Mouse (Mus musculus): ENCODE results near the gene Hmgn5.

Gene Hmgn5

DNA sequence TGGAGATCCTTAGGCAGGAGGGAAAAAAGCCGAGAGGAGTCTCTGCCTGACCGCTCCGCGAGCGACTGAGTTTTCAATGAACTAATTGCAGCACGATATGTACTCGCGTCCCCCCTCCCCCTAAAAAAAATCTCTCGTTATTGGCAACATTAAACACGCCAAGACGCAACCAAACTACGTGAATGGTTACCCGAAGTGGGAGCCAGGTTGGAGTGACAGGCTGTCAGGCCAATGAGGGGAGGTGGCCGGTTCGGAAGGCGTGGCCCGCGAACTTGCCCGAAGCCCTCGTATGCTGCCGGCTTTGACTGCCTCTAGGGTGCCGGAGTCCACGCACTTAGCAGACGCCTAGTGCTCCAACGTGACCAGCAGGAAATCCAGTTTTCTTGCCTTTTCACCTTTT lies at the start of gene Hmgn5:
Gene Hmgn5 (minus strand): TSS at position 122 of the 400 bp plus-strand sequence.
- DNase-seq: peak; percentile 89 to 90

DNA sequence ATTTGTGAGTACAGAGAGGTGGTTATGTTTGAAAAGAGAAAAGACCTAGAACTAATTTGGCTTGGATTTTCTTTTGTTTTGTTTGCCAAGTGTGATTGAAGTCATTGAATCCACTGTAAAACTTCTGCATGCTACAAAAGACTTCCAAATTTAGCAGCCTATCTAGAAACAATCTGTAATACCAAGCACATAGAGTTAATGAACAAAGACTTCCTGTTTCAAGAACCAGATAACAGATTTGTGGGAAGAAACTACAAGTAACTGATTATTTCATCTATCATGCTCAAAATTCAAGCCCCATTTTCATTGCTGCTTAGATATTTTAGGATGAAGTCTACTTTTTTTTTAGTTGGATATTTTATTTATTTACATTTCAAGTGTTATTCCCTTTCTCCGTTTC lies 34.6 kb upstream of the Hmgn5 start:
- DNase-seq: no peak

DNA sequence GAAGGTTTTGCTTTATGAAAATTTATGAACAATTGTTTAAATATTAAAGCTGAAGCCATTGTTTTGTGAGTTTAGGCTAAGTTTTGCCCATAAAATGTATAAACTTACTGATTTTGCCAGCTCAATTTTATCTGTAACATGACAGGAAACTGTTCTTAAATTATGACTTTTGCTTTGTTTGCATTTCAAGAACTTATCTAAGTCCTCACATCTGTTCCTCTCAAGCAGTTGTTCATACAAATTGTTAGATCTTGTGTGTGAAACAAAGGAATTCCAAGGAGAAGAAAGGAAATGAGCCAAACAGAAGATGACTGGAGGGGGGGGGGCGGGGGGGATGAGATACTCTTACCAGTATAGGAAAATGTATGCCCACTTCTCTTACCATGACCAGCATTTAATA lies 13.0 kb upstream of the Hmgn5 start:
- no peak for DNase-seq

DNA sequence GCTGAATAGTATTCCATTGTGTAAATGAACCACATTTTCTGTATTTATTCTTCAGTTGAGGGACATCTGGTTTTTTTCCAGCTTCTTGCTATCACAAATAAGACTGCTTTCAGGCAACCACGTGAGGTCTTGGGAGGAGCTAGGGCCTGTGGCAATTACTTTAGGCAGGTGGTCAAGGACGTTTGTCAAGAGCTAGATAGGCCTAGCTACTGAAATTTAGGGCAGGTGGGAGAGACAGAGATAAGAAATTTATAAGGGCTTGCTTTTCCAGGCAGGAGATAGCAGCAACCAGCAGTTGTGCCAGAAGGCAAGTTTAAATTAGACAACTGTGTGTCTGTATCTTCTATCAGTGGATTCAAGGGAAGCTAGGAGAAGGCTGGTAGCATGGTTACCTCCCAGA lies 7.7 kb upstream of the Hmgn5 start:
- no peak for DNase-seq

DNA sequence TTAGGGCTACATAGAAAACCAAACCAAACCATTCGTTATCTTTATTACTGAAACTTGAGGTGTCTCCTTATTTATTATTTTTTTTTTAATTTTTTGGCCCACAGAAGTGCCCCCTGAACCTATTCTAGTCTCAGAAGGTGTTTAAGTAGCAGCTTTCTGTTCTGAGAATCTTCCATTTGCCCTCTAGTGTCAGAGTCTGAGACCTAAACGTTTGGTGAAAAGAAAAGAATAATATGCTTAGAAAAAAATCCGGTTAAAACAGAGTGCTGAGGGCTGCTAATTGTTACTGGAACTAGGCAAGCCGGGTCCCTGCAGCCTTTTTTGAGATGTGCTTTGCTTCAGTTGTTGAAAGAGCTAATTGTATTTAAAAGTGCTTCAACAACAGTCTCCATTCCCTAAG lies 962 bp upstream of the Hmgn5 start:
- DNase-seq: no peak

DNA sequence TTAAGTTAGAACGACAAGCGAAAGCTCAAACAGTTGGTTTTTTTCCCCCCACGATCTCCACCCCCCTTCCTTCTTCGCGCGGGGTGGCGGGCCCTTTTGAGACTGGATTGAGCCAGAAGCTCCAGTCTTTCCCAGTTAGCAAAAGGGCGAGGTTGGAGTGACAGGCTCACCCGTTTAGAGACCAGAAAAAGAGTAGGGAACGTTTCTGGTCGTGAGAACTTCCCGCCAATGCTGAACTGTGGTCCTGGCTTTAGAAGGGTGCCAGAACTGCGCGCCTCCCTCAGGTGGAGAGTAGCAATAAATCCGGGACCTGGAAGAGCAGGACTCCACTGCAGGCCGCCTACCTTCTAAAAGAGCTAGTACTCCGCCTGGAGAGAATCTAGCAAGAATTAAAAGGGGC lies 482 bp upstream of the Hmgn5 start:
- peak; percentile 60 to 65 for DNase-seq

DNA sequence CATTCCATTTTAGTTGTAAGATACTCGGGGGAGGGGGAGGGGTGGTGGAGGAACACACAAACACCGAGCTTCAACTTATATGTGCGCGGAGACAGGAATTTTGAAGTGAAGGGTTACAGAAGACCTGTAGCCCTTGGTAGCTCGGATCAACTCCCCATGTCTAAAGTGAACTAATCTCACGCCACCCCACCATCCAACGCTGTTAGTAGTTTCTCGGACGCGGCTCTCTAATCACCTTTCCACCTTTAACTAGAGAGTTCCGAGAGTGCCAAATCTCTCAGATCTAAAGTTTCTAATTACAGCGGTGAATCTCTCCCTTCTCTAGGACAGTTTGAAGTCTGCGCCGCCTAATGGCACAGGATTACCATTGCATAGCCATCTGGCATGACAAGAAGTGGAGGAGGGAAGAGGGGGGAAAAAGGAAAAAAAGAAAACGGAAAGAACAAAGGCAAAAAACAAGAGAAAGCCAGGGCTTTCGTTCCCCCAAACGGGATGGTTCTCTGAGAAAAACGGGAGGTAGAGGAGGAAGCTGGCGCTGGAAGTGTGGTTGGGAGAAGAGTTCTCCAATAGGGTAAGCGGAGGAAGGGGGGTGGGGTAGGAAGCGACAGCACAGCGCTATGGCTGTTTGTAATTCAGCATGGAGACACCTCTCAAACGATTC lies 703 bp downstream of the Hmgn5 start:
- DNase-seq: peak; percentile 58

DNA sequence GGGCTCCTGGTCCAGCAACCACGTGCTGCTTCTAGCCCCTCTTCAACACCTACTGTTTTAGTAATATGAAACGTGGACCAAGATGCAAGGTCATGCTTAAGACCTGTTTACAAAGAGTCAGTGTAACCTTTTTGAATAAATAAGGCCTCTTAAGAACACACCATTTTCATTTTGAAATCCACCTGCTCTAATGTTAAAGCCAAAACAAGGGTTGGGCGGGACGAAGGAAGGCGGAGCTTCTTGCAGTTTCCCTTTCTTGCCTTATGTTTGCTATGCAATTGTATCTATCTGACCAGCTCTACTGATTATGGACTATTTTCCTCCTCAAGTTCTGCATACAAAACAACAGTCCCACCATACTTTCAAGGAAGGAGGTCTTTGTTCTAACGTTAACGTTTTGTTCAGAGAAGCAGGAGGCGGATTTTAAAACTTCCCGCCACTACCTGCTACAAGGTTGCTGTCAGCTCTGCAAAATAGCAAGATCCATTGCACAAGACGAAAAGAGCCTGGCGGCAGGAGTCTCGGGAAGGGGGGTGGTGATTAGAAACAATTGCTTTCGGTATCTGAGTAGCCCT lies 1.5 kb downstream of the Hmgn5 start:
- DNase-seq: no peak

DNA sequence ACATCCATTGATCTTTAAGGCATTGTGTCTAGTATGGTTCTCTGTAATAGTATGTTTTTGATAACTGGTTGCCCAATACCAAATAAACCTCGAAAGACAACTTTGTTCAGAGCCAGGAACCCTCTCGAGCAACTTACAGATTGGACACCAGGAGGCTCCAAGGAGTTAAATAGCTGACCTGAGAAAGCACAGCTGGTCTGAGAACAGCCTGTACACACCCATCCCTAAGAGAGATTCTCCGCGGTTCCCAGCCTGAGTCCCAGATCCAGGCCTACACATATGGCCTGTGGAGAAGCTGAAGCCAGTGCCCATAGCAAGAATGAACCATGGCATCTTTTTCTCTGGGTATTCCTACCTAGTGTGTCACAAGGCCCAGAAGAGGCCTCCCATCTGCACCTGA lies 11.9 kb downstream of the Hmgn5 start:
- no peak for DNase-seq
